Mouse (Mus musculus) liver, embryonic 15.5 days (tissue): ENCODE data around the gene Nkx3-2. TPM values are rescaled to one million over a fixed set of nuclear protein-coding genes. Genes with fewer than 3 reads are reported as not detected.

ENCODE experiments used
- ATAC-seq: fragments of 200-750 bp; cut with Nextera tagmentation; 2 replicates; pipeline ENCODE4 v1.8.0; 2017; ENCODE audit warnings: moderate number of reproducible peaks, mild to moderate bottlenecking, moderate library complexity; ENCODE audit not compliant: insufficient read depth
- H3K27ac ChIP-seq: fragments of 300-500 bp; sonication (generic); replicated peaks from 2 replicates; pipeline ENCODE4 v1.5.1; 2015; ENCODE audit warnings: mild to moderate bottlenecking, inconsistent platforms
- H3K27me3 ChIP-seq: fragments of 300-500 bp; sonication (generic); 2 replicates; pipeline ENCODE4 v1.6.1; 2015; ENCODE audit warnings: mild to moderate bottlenecking, inconsistent platforms
- H3K36me3 ChIP-seq: fragments of 300-500 bp; sonication (generic); replicated peaks from 2 replicates; pipeline ENCODE4 v1.6.1; 2015; ENCODE audit warnings: moderate library complexity, mild to moderate bottlenecking, inconsistent platforms
- H3K4me1 ChIP-seq: fragments of 300-500 bp; sonication (generic); replicated peaks from 2 replicates; pipeline ENCODE4 v1.6.1; 2015; ENCODE audit warnings: inconsistent platforms
- H3K4me2 ChIP-seq: fragments of 300-500 bp; sonication (generic); 2 replicates; pipeline ENCODE4 v1.6.1; 2015; ENCODE audit warnings: moderate library complexity, mild to moderate bottlenecking, inconsistent platforms
- H3K4me3 ChIP-seq: fragments of 300-500 bp; sonication (generic); replicated peaks from 2 replicates; pipeline ENCODE4 v1.5.1; 2015; ENCODE audit warnings: mild to moderate bottlenecking, inconsistent platforms
- H3K9ac ChIP-seq: fragments of 300-500 bp; sonication (generic); 2 replicates; pipeline ENCODE4 v1.6.1; 2015; ENCODE audit warnings: moderate library complexity, mild to moderate bottlenecking, inconsistent platforms
- H3K9me3 ChIP-seq: fragments of 300-500 bp; sonication (generic); replicated peaks from 2 replicates; pipeline ENCODE4 v1.6.1; 2016; ENCODE audit warnings: inconsistent platforms
- WGBS: fragments of 180-500 bp; shearing (Covaris S2); methylation state at CpG from one replicate; pipeline ENCODE4 v1.1.7; 2015; ENCODE audit warnings: mixed read lengths; ENCODE audit not compliant: insufficient replicate concordance; 5-methylcytosine and 5-hydroxymethylcytosine counted together
- polyA plus RNA-seq: library from polyadenylated mRNA; unstranded; fragments of >200 nt; fragmentation: Nextera tagmentation; extraction: Ambion mirVana; gene quantifications from 2 replicates; pipeline ENCODE4 v1.2.1, GENCODE M21; 2015

Gene Nkx3-2
- polyA plus RNA-seq, 1 experiment from 2014 or later: not detected

- whole genome bisulfite sequencing: 31% methylated on average over 4 of the region's 4 CpGs
- no peak overlapping the region for H3K9ac ChIP-seq
- H3K4me1 ChIP-seq: no peaks in the 10 kb centered on the region
- H3K4me3 ChIP-seq: no peak overlapping the region
- peaks cover 100% of the 10 kb centered on the region for H3K27me3 ChIP-seq
- H3K9me3 ChIP-seq: no peaks in the 10 kb centered on the region
- no peak overlapping the region for H3K27ac ChIP-seq
- H3K36me3 ChIP-seq: no peaks in the 10 kb centered on the region
- H3K4me2 ChIP-seq: no peak overlapping the region
- no peak for ATAC-seq
These were observed 11.6 kb downstream of the Nkx3-2 start for GRCm38 (mm10) chr5:41752721-41753120.

GRCm38 (mm10) chr5:41744898-41745780 is 19.2 kb downstream of the Nkx3-2 start:
- Histone ChIP-seq H3K27me3 (peaks cover 63% of the 10 kb centered on the region), H3K4me1 (no peaks in the 10 kb centered on the region), H3K9me3 (no peaks in the 10 kb centered on the region), H3K36me3 (no peaks in the 10 kb centered on the region), H3K4me2 (no peak overlapping the region), H3K27ac (no peak overlapping the region), H3K4me3 (no peak overlapping the region), H3K9ac (no peak overlapping the region)
- 4% methylated on average over 14 of the region's 15 CpGs for WGBS
- ATAC-seq: no peak

GRCm38 (mm10) chr5:41744234-41744633 is 20.1 kb downstream of the Nkx3-2 start:
- no peak for ATAC-seq
- no peak overlapping the region for H3K4me3 ChIP-seq
- H3K27ac ChIP-seq: no peak overlapping the region
- H3K4me1 ChIP-seq: no peaks in the 10 kb centered on the region
- no peaks in the 10 kb centered on the region for H3K9me3 ChIP-seq
- WGBS: 10% methylated on average over 7 of the region's 7 CpGs
- H3K4me2 ChIP-seq: no peak overlapping the region
- H3K27me3 ChIP-seq: peaks cover 54% of the 10 kb centered on the region
- H3K36me3 ChIP-seq: no peaks in the 10 kb centered on the region
- H3K9ac ChIP-seq: no peak overlapping the region

- no peak for ATAC-seq
- Histone ChIP-seq H3K4me1 (no peaks in the 10 kb centered on the region), H3K27ac (no peak overlapping the region), H3K9ac (no peak overlapping the region), H3K27me3 (peaks cover 1% of the 10 kb centered on the region; the same call in 1 of the 2 replicates), H3K4me2 (no peak overlapping the region), H3K36me3 (no peaks in the 10 kb centered on the region), H3K9me3 (no peaks in the 10 kb centered on the region), H3K4me3 (no peak overlapping the region)
- WGBS: 24% methylated on average over 6 of the region's 6 CpGs
These were observed 25.5 kb downstream of the Nkx3-2 start for GRCm38 (mm10) chr5:41738817-41739216.

GRCm38 (mm10) chr5:41737039-41737438 is 27.3 kb downstream of the Nkx3-2 start:
- no peak overlapping the region for H3K27ac ChIP-seq
- H3K9me3 ChIP-seq: no peaks in the 10 kb centered on the region
- H3K9ac ChIP-seq: no peak overlapping the region
- no peak for ATAC-seq
- no peak overlapping the region for H3K4me3 ChIP-seq
- no peak overlapping the region for H3K4me2 ChIP-seq
- H3K4me1 ChIP-seq: no peaks in the 10 kb centered on the region
- H3K36me3 ChIP-seq: no peaks in the 10 kb centered on the region
- no peaks in the 10 kb centered on the region for H3K27me3 ChIP-seq
- 62% methylated on average over 5 of the region's 5 CpGs for WGBS

- Histone ChIP-seq H3K4me2 (no peak overlapping the region), H3K36me3 (no peaks in the 10 kb centered on the region), H3K27ac (no peak overlapping the region), H3K9me3 (no peaks in the 10 kb centered on the region), H3K4me3 (no peak overlapping the region), H3K4me1 (no peaks in the 10 kb centered on the region), H3K27me3 (no peaks in the 10 kb centered on the region), H3K9ac (no peak overlapping the region)
- ATAC-seq: no peak
- 19% methylated on average over 1 of the region's 1 CpGs for WGBS
These were observed 37.3 kb downstream of the Nkx3-2 start for GRCm38 (mm10) chr5:41727017-41727416.

- 74% methylated on average over 6 of the region's 6 CpGs for whole genome bisulfite sequencing
- H3K9ac ChIP-seq: no peak overlapping the region
- no peaks in the 10 kb centered on the region for H3K4me1 ChIP-seq
- H3K27ac ChIP-seq: no peak overlapping the region
- H3K9me3 ChIP-seq: no peaks in the 10 kb centered on the region
- no peak overlapping the region for H3K4me3 ChIP-seq
- no peak for ATAC-seq
- no peaks in the 10 kb centered on the region for H3K36me3 ChIP-seq
- no peak overlapping the region for H3K4me2 ChIP-seq
- no peaks in the 10 kb centered on the region for H3K27me3 ChIP-seq
These were observed 38.7 kb downstream of the Nkx3-2 start for GRCm38 (mm10) chr5:41725573-41725972.

Other genes with a start within 250 kb of the Nkx3-2 start
- 17.6 and 18.6 TPM in 2 replicates for gene Rab28, start 56.3 kb downstream of the Nkx3-2 start, polyA plus RNA-seq
- gene Bod1l, start 79.8 kb upstream of the Nkx3-2 start, polyA plus RNA-seq: 8.4 and 8.7 TPM in 2 replicates